ENCODE assay signal across 9 mouse cellular contexts in genomic region chr9:95675064-95675699, GRCm38 (mm10). TPM values are rescaled to one million over a fixed set of nuclear protein-coding genes. Genes with fewer than 3 reads are reported as not detected.
DNase-seq lines count a peak whose midpoint lies in the region; ATAC-seq and TF ChIP-seq lines count a peak whose summit lies in the region.
"Had no signal": no experiment of that assay in that cellular context is flagged by ENCODE, and none has a peak within 500 bp of the region (broad histone marks: within the 10 kb centered on the region; RNA-seq: fewer than 3 reads in every experiment).

No protein-coding gene starts in this region.

- CTCF ChIA-PET in Patski (lab: Charles Lee), result interaction anchor here (1.1 kb wide), 2 partner anchors 12 to 28 kb away, joined by 3 read pairs; no protein-coding TSS in a partner anchor

- DNase-seq in heart, adult 18-20 months, result peak; percentile 90 to 91
- no peak for DNase-seq in Patski (ENCODE audit: low read depth, low spot score)
- peak; percentile 79 to 84 for DNase-seq in cerebellum, postnatal 25 days
- DNase-seq in heart, postnatal 25 days (ENCODE audit: low spot score), result peak; percentile 73
- no peak for DNase-seq in T-cell, adult 2 months (ENCODE audit: low spot score)

- H3K9me3 ChIP-seq in heart, embryonic 11.5 days (replicated peaks; ENCODE audit: control insufficient read depth, low read length), result no peaks in the 10 kb centered on the region
- no peaks in the 10 kb centered on the region for H3K9me3 ChIP-seq in lung, embryonic 15.5 days

- no peak for ATAC-seq in heart, embryonic 11.5 days (replicated peaks; ENCODE audit: insufficient number of reproducible peaks, low FRiP score, low TSS enrichment)
- ATAC-seq in Patski, result peak; percentile 31
- ATAC-seq in lung, embryonic 15.5 days (ENCODE audit: borderline replicate concordance, extremely low read depth, low FRiP score, low TSS enrichment), result peak; percentile 85
- no peak for ATAC-seq in activated CD4-positive, CD25-positive, alpha-beta regulatory T cell, adult 4 months

- in situ Hi-C loops in Patski (cut with MboI; ENCODE audit: low pct_unique_long_range_greater_than_20kb), result loop anchor here (25.0 kb wide), 1 partner anchor 938 kb away; no protein-coding TSS in a partner anchor

- no peaks in the 10 kb centered on the region for H3K27me3 ChIP-seq in heart, embryonic 11.5 days (ENCODE audit: control insufficient read depth, insufficient read depth, low read length)
- H3K27me3 ChIP-seq in Patski, result no peaks in the 10 kb centered on the region
- H3K27me3 ChIP-seq in lung, embryonic 15.5 days, result no peaks in the 10 kb centered on the region
- H3K27me3 ChIP-seq: CH12.LX had no signal

- H3K36me3 ChIP-seq in heart, embryonic 11.5 days (ENCODE audit: control insufficient read depth, insufficient read depth, low read length), result no peaks in the 10 kb centered on the region
- no peaks in the 10 kb centered on the region for H3K36me3 ChIP-seq in lung, embryonic 15.5 days

- 80% methylated on average over 9 of the region's 9 CpGs for WGBS in heart, embryonic 11.5 days (ENCODE audit: insufficient replicate concordance)
- 41% methylated on average over 9 of the region's 9 CpGs for WGBS in lung, embryonic 15.5 days

- TF ChIP-seq CTCF in Patski (IDR thresholded peaks at IDR 0.05), result no peak

- H3K9ac ChIP-seq in heart, embryonic 11.5 days (ENCODE audit: low read depth, low read length), result no peak overlapping the region
- no peak overlapping the region for H3K9ac ChIP-seq in lung, embryonic 15.5 days

- H3K4me2 ChIP-seq in heart, embryonic 11.5 days, result no peak overlapping the region
- peak overlapping the region; percentile 28 for H3K4me2 ChIP-seq in lung, embryonic 15.5 days

- no peaks in the 10 kb centered on the region for H3K4me1 ChIP-seq in heart, embryonic 11.5 days (ENCODE audit: control insufficient read depth, insufficient read depth, low read length)
- peaks cover 17% of the 10 kb centered on the region for H3K4me1 ChIP-seq in lung, embryonic 15.5 days

- intact Hi-C loops in heart, postnatal 25 days (cut with DNase I), result loop anchor here (5.0 kb wide), 1 partner anchor 128 kb away; no protein-coding TSS in a partner anchor

- H3K4me3 ChIP-seq in heart, embryonic 11.5 days (ENCODE audit: low read depth, low read length), result no peak overlapping the region
- H3K4me3 ChIP-seq in lung, embryonic 15.5 days, result no peak overlapping the region

- H3K27ac ChIP-seq in heart, embryonic 11.5 days (ENCODE audit: low read depth, low read length), result no peak overlapping the region
- peak overlapping the region; percentile 86 for H3K27ac ChIP-seq in lung, embryonic 15.5 days

- POLR2A ChIA-PET in Patski (lab: Charles Lee), result no interaction called here

RNA-seq across cellular contexts. Expression of gene Pcolce2, which starts 37.8 kb away (rescaled TPM):
- 10 to 100 TPM; 27.9 to 30.7 TPM for total RNA-seq in heart, adult 18-20 months (2021)
- polyA plus RNA-seq in heart, embryonic 11.5 days (2014; fragmentation: Nextera tagmentation; extraction: Ambion mirVana), result 1.8 and 1.9 TPM in 2 replicates
- polyA plus RNA-seq in Patski (2021), result 6.0 TPM
- 10 to 100 TPM; 29.1 to 33.7 TPM for total RNA-seq in heart, postnatal 25 days (2021)
- 8.0 and 8.3 TPM in 2 replicates for polyA plus RNA-seq in lung, embryonic 15.5 days (2015; fragmentation: Nextera tagmentation; extraction: Ambion mirVana)
- under 1 TPM in 1 of 2 experiments, not detected in 1; 0.08 TPM for polyA plus RNA-seq in activated CD4-positive, CD25-positive, alpha-beta regulatory T cell, adult 4 months (2017; shearing (Covaris generic))

Comparison
In these comparisons a context has a peak if more than half of its experiments do, and no peak if none do; other contexts are left out.
1. DNase-seq: peak in heart, adult 18-20 months (2 of 2), cerebellum, postnatal 25 days (2 of 2) and heart, postnatal 25 days (single experiment); none in Patski (single experiment) and T-cell, adult 2 months (single experiment).
2. ATAC-seq: peak in Patski (single experiment) and lung, embryonic 15.5 days (single experiment); none in heart, embryonic 11.5 days (single experiment) and activated CD4-positive, CD25-positive, alpha-beta regulatory T cell, adult 4 months (single experiment).